Mouse (Mus musculus): Measurements from ENCODE around the gene Trpm3. TPM values are rescaled to one million over a fixed set of nuclear protein-coding genes. Genes with fewer than 3 reads are reported as not detected.

Gene Trpm3
- polyA plus RNA-seq, 1 experiment from 2014 or later = 4.5 TPM

DNA sequence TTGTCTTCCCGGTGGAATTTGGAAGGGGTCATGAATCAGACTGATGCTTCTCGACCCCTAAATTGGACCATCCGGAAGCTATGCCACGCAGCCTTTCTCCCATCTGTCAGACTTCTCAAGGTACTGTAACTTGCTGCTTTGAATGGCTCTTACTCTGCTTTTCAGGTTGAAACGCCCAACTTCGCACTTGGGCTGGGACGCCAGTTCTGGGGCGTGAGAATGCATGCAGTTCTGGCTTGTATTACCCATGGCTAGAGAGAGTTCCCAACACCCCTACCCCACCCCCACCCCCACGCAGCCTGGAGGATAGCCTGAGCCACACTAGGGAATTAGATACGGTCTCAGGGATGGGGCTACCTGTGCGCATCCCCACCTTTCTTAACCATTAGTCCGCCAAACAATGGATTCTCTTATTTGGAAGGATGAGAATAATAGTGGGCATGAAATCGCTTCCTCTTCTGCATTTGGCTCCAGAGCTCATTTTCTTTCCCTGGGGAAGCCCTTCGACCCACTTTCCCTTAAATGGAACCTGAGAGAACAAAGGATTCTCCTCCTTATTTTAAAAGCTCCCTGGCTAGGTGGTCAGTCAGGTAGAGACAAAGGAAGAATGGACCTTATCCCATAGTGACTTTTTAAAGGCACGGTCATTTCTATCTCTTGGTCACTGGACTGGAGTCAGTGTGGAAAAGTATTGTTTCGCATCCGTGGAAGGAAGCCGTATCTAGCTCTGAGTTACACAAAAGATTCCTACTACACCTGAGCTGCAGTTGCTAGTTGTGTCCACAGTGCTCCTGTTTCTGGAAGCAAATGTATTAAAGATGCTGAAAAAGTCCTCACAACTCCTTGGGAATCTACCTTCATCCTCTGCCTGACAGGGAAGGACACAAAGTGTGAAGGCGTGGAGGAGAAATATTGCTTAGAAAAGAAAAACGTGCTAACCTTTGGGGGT lies 309.8 kb downstream of the Trpm3 start:
- no peak for ATAC-seq (ENCODE audit: insufficient number of reproducible peaks, low FRiP score, low TSS enrichment, low read depth)
- H3K9ac ChIP-seq = no peak overlapping the region
- 0 out of 2 replicates have a peak, but pooled peaks cover 5% of the 10 kb centered on the region for H3K27me3 ChIP-seq
- peak overlapping the region; percentile 64 for H3K4me2 ChIP-seq
- H3K4me3 ChIP-seq = peak overlapping the region; percentile 37
- WGBS = 31% methylated on average over 20 of the region's 20 CpGs
- peak overlapping the region; percentile 57; the same call in 1 of the 2 replicates for H3K27ac ChIP-seq
- H3K4me1 ChIP-seq = peaks cover 6% of the 10 kb centered on the region
- no peaks in the 10 kb centered on the region for H3K9me3 ChIP-seq
- no peaks in the 10 kb centered on the region for H3K36me3 ChIP-seq

DNA sequence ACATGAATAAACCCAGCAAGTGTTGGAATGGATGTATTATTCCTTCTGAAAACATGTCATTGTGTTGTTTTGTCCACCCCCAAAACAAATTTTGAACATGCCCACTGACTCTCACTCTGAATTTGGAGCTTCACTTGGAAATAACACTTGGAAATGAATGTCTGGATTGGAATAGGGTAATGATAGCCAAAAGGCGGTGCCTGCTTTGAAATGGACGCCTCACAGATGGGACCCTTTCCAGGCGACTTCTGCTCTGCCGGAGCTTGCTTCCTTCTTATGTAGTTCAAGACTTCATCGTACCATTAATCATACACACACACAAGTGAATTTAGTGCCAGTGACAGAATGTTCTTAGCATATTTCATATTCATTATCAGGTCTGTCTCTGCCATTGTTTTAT lies 312.4 kb downstream of the Trpm3 start:
- H3K4me1 ChIP-seq = peaks cover 6% of the 10 kb centered on the region
- 77% methylated on average over 5 of the region's 5 CpGs for WGBS
- no peak overlapping the region for H3K9ac ChIP-seq
- H3K9me3 ChIP-seq = no peaks in the 10 kb centered on the region
- H3K27ac ChIP-seq = no peak overlapping the region
- 0 out of 2 replicates have a peak, but pooled peaks cover 5% of the 10 kb centered on the region for H3K27me3 ChIP-seq
- H3K4me2 ChIP-seq = no peak overlapping the region
- no peak overlapping the region for H3K4me3 ChIP-seq
- no peak for ATAC-seq (ENCODE audit: insufficient number of reproducible peaks, low FRiP score, low TSS enrichment, low read depth)
- no peaks in the 10 kb centered on the region for H3K36me3 ChIP-seq

DNA sequence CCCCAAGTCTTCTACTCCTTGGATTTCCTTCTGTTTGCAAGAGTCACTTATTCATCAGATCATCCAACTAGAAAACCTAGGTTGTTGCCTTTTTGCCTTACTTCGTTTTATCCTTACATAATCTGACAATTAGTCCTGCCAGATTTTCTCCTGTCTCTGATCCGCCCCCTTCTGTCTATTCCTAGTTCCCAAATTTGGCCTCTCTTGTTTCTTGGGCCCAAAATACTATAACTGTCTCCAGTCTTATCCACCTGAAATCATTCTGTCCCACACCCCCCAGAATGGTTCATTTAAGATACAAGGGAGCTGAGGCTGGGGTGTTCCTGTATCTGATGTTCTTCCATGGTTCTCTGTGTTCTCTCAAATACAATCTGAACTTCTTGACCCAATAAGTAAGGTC lies 318.1 kb downstream of the Trpm3 start:
- no peak overlapping the region for H3K9ac ChIP-seq
- H3K4me1 ChIP-seq = no peaks in the 10 kb centered on the region
- WGBS = 83% methylated on average over 2 of the region's 2 CpGs
- H3K36me3 ChIP-seq = no peaks in the 10 kb centered on the region
- no peaks in the 10 kb centered on the region for H3K27me3 ChIP-seq
- no peak for ATAC-seq (ENCODE audit: insufficient number of reproducible peaks, low FRiP score, low TSS enrichment, low read depth)
- H3K4me3 ChIP-seq = no peak overlapping the region
- H3K4me2 ChIP-seq = no peak overlapping the region
- no peak overlapping the region for H3K27ac ChIP-seq
- no peaks in the 10 kb centered on the region for H3K9me3 ChIP-seq

DNA sequence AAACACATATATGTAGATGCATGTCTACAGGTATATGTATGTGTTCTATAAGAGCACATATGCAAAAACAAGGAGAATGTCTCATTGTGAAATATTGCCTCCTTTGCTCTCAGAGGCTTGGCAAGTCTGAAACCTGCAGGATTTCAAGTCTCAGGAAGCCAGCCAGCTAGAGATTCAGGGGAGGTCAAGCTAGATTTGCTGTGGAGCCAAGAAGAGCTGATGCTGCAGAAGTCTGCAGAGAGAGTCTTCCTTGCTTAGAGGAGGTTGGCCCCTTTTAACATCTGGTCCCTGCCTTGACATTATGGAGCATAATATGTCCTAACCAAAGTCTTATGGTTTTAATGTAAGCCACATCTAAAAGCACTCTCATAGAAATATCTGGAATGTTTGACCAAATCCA lies 323.2 kb downstream of the Trpm3 start:
- Histone ChIP-seq H3K4me2 (no peak overlapping the region), H3K27me3 (no peaks in the 10 kb centered on the region), H3K27ac (no peak overlapping the region), H3K9ac (no peak overlapping the region), H3K4me1 (no peaks in the 10 kb centered on the region), H3K36me3 (no peaks in the 10 kb centered on the region), H3K9me3 (no peaks in the 10 kb centered on the region), H3K4me3 (no peak overlapping the region)
- ATAC-seq (ENCODE audit: insufficient number of reproducible peaks, low FRiP score, low TSS enrichment, low read depth) = no peak

DNA sequence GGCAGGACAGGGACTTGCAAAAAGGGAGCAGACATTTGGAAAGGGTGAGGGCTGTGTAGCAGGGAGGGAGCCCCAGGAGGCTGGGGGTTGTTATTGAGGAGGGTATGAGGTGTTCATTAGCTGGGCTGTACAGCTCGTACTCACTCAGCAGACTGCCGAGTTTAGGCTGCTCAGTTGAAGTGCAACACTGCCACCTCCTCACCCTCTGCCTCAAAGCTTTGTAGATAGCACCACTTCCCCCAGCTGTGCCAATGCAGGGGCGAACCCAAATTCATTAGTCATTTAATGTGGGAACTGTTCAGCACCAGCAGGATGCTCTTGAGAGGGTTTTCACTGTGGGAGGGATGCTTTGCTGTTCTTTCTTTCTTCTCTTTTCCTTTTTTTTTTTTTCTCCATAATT lies 324.7 kb downstream of the Trpm3 start:
- Histone ChIP-seq H3K4me1 (no peaks in the 10 kb centered on the region), H3K9ac (no peak overlapping the region), H3K4me3 (no peak overlapping the region), H3K27me3 (no peaks in the 10 kb centered on the region), H3K27ac (no peak overlapping the region), H3K4me2 (no peak overlapping the region), H3K9me3 (no peaks in the 10 kb centered on the region), H3K36me3 (no peaks in the 10 kb centered on the region)
- 49% methylated on average over 3 of the region's 3 CpGs for WGBS
- ATAC-seq (ENCODE audit: insufficient number of reproducible peaks, low FRiP score, low TSS enrichment, low read depth) = no peak

DNA sequence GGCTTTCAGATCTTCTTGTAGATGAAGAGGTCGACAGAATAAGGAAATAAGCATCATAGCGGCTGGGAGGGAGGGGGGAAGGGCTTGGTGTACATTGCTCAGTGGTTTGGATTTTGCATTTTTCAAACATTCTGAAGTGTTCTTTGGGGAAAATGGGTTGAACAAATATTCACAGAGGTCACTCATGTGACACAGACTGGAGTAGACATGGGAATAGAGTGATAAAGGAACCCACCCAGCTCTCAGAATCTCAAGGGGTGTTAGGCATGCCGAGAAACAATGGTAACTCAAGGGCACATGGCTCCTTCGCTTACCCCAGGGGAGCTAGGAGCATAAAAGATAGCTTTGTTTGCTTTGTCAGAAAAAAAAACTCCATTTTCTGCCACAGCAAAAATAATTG lies 330.8 kb downstream of the Trpm3 start:
- no peak overlapping the region for H3K4me3 ChIP-seq
- H3K36me3 ChIP-seq = no peaks in the 10 kb centered on the region
- H3K27me3 ChIP-seq = no peaks in the 10 kb centered on the region
- H3K27ac ChIP-seq = no peak overlapping the region
- no peaks in the 10 kb centered on the region for H3K9me3 ChIP-seq
- no peaks in the 10 kb centered on the region for H3K4me1 ChIP-seq
- no peak overlapping the region for H3K9ac ChIP-seq
- H3K4me2 ChIP-seq = no peak overlapping the region
- no peak for ATAC-seq (ENCODE audit: insufficient number of reproducible peaks, low FRiP score, low TSS enrichment, low read depth)
- 81% methylated on average over 4 of the region's 4 CpGs for WGBS

DNA sequence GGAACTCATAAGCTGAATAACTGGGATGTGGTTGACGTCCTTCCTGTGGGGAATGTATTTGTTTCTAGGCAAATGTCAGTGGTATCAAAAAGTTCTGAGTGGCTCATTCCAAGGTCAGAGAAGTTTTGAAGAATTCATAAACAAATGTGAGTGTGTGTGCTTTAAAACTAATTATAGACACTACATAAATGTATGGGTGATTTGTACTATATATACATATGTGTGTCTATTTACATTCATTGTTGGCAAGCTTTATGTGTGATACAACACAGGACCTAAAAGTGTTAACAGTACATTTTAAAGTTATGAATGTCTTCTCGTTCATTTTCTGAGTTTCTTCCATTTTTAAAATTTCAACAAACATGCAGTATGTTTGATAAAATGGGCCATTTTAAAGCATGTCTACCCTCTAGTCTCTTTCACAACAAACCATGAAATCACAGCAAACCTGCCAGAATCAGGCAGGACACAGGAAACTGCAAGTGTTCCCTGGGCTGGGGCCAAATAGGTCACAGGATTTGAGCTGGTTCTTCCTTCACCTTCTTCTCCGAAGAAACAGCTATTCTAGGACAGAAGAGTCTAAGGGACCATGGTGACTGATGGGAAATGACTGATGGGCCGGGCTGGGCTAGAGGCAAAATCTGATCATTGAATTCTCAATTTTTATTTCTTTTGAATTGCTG lies 334.3 kb downstream of the Trpm3 start:
- WGBS = 83% methylated on average over 4 of the region's 4 CpGs
- H3K9ac ChIP-seq = no peak overlapping the region
- H3K4me3 ChIP-seq = no peak overlapping the region
- no peak overlapping the region for H3K27ac ChIP-seq
- H3K4me1 ChIP-seq = no peaks in the 10 kb centered on the region
- no peak overlapping the region for H3K4me2 ChIP-seq
- ATAC-seq (ENCODE audit: insufficient number of reproducible peaks, low FRiP score, low TSS enrichment, low read depth) = no peak
- H3K9me3 ChIP-seq = no peaks in the 10 kb centered on the region
- H3K27me3 ChIP-seq = no peaks in the 10 kb centered on the region
- no peaks in the 10 kb centered on the region for H3K36me3 ChIP-seq

DNA sequence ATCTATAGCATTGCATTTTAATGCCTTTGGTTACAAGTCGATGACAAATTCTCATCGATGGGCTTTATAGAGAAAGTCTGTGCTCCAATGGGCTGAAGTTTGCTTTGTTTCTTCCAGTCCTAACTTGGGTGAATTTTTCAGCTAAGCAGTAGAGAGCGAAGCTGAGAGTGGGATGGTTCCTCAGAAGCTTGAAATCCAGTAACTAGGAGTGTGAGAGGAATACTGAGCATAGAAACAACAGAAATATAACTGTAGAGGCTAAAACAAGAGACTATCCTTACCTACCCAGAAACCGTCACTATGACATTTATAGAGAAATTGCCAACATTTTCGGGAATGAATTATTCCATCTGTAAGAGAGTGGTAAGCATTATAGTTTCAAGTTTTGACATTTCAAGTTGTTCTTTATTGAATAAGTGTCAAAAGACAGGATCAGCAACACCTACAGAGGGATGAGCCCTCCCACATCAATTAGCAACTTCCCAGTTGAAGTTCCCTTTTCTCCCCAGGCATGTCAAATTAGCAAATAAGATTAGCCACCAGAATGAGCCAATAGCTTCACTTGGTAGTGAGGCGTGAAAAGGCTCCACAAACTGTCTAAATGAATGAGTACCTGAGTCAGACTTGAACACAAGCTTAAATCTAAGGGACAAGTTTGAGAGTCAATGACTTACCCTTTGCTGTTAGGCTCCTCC lies 339.6 kb downstream of the Trpm3 start:
- Histone ChIP-seq H3K9ac (no peak overlapping the region), H3K36me3 (no peaks in the 10 kb centered on the region), H3K9me3 (no peaks in the 10 kb centered on the region), H3K4me1 (no peaks in the 10 kb centered on the region), H3K4me3 (no peak overlapping the region), H3K27ac (no peak overlapping the region), H3K4me2 (no peak overlapping the region), H3K27me3 (no peaks in the 10 kb centered on the region)
- ATAC-seq (ENCODE audit: insufficient number of reproducible peaks, low FRiP score, low TSS enrichment, low read depth) = no peak
- WGBS = 88% methylated on average over 6 of the region's 6 CpGs

DNA sequence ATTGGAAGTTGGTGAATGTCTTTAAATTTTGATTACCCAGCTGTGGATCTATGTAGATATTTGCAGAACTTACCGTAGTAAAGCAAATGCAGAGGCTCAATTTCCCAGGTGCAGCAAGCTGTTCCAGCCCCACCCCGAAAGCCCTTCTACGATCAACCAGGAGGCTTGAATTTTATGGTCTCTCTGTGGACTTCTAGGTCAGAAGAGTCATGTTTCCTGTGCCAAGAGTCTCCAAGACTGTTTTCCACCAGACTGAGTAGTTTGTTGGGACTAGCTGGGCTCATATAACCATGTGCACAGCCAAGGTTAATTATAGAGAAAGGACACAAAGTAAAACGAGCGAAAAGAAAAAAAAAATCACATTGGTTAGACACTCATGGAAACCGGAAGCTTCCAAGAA lies 364.6 kb downstream of the Trpm3 start:
- H3K36me3 ChIP-seq = no peaks in the 10 kb centered on the region
- ATAC-seq (ENCODE audit: insufficient number of reproducible peaks, low FRiP score, low TSS enrichment, low read depth) = no peak

DNA sequence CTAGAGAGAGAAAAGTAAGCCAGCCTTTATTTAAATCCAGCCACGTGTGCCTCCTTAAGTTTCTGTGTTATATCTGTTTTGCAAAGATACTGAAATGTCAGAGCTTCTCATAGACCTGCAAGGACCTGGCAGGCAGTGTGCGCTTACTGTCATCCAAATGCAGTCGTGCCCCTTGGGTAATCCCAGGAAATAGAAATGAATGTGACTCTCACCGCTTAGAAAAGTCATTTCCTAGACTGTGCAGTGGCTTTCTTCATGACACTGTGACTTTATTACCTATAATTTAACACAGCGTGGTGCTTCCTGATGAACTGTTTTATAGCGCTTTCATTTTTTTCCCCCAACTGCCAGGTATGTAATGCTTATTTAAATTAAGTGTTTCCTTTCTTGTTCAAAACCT lies 379.7 kb downstream of the Trpm3 start:
- Histone ChIP-seq H3K4me3 (no peak overlapping the region), H3K36me3 (no peaks in the 10 kb centered on the region), H3K27me3 (no peaks in the 10 kb centered on the region), H3K27ac (no peak overlapping the region), H3K9me3 (no peaks in the 10 kb centered on the region), H3K4me2 (no peak overlapping the region), H3K4me1 (no peaks in the 10 kb centered on the region), H3K9ac (no peak overlapping the region)
- no peak for ATAC-seq (ENCODE audit: insufficient number of reproducible peaks, low FRiP score, low TSS enrichment, low read depth)
- WGBS = 21% methylated on average over 6 of the region's 6 CpGs

More for the DNA sequence above, 364.6 kb downstream of the Trpm3 start:
- WGBS = 39% methylated on average over 6 of the region's 6 CpGs
- no peaks in the 10 kb centered on the region for H3K4me1 ChIP-seq
- no peak overlapping the region for H3K4me3 ChIP-seq
- H3K27ac ChIP-seq = no peak overlapping the region
- H3K27me3 ChIP-seq = no peaks in the 10 kb centered on the region
- H3K4me2 ChIP-seq = no peak overlapping the region
- H3K9me3 ChIP-seq = no peaks in the 10 kb centered on the region
- no peak overlapping the region for H3K9ac ChIP-seq

DNA sequence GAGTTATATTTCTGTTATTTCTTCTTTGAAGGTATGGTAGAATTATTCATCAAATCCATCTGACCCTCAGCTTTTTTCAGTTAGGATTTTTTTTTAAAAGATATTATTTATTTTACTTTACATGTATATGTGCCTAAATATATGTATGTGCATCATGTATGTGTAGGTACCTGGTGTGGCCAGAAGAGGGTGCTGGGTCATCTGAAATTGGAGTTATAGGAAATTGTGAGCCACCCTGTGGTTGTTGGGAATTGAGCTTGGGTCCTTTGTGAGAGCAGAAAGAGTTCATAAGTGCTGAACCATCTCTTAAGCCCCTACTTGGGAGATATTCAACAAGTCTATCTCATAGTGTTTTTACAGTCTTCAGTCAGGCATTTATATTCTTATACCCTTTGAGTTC lies 389.1 kb downstream of the Trpm3 start:
- Histone ChIP-seq H3K9ac (no peak overlapping the region), H3K4me1 (no peaks in the 10 kb centered on the region), H3K27ac (no peak overlapping the region), H3K27me3 (no peaks in the 10 kb centered on the region), H3K36me3 (no peaks in the 10 kb centered on the region), H3K4me3 (no peak overlapping the region), H3K9me3 (no peaks in the 10 kb centered on the region), H3K4me2 (no peak overlapping the region)
- no peak for ATAC-seq (ENCODE audit: insufficient number of reproducible peaks, low FRiP score, low TSS enrichment, low read depth)
